Mouse (Mus musculus): ENCODE results near the gene P2ry10b. TPM values are rescaled to one million over a fixed set of nuclear protein-coding genes. Genes with fewer than 3 reads are reported as not detected.

The P2ry10b gene
- polyA plus RNA-seq, 1 experiment from 2014 or later: 0.24 TPM

- H3K4me3 ChIP-seq (ENCODE audit: low read depth, low read length): no peak overlapping the region
- no peak overlapping the region for H3K27ac ChIP-seq (replicated peaks; ENCODE audit: low read depth, low read length)
- DNase-seq (ENCODE audit: low spot score): no peak
- H3K27me3 ChIP-seq (ENCODE audit: control insufficient read depth, insufficient read depth, low read length): no peaks in the 10 kb centered on the region
- H3K36me3 ChIP-seq (replicated peaks; ENCODE audit: control insufficient read depth, insufficient read depth, low read depth, low read length): no peaks in the 10 kb centered on the region
- 80% methylated on average over 2 of the region's 2 CpGs for WGBS
- no peak overlapping the region for H3K9ac ChIP-seq (replicated peaks; ENCODE audit: low read length)
- H3K9me3 ChIP-seq (replicated peaks; ENCODE audit: control insufficient read depth, low read length): no peaks in the 10 kb centered on the region
- H3K4me2 ChIP-seq (ENCODE audit: low read depth, low read length): no peak overlapping the region
- ATAC-seq (replicated peaks; ENCODE audit: insufficient number of reproducible peaks, low FRiP score, low TSS enrichment, low read depth): no peak
- H3K4me1 ChIP-seq (ENCODE audit: control insufficient read depth, insufficient read depth, low read length): no peaks in the 10 kb centered on the region
These were observed 7.3 kb downstream of the P2ry10b start for GRCm38 (mm10) chrX:107156021-107156420.

GRCm38 (mm10) chrX:107160496-107160895, 11.8 kb downstream of the P2ry10b start:
- H3K27ac ChIP-seq (replicated peaks; ENCODE audit: low read depth, low read length): no peak overlapping the region

GRCm38 (mm10) chrX:107168281-107168680, 19.6 kb downstream of the P2ry10b start:
- H3K27ac ChIP-seq (replicated peaks; ENCODE audit: low read depth, low read length): no peak overlapping the region
- no peaks in the 10 kb centered on the region for H3K9me3 ChIP-seq (replicated peaks; ENCODE audit: control insufficient read depth, low read length)
- DNase-seq (ENCODE audit: low spot score) (peak; percentile 14), ATAC-seq (replicated peaks; ENCODE audit: insufficient number of reproducible peaks, low FRiP score, low TSS enrichment, low read depth) (no peak)
- no peaks in the 10 kb centered on the region for H3K36me3 ChIP-seq (replicated peaks; ENCODE audit: control insufficient read depth, insufficient read depth, low read depth, low read length)
- H3K27me3 ChIP-seq (ENCODE audit: control insufficient read depth, insufficient read depth, low read length): no peaks in the 10 kb centered on the region
- H3K4me1 ChIP-seq (ENCODE audit: control insufficient read depth, insufficient read depth, low read length): no peaks in the 10 kb centered on the region
- no peak overlapping the region for H3K4me2 ChIP-seq (ENCODE audit: low read depth, low read length)
- no peak overlapping the region for H3K9ac ChIP-seq (replicated peaks; ENCODE audit: low read length)
- no peak overlapping the region for H3K4me3 ChIP-seq (ENCODE audit: low read depth, low read length)
- 16% methylated on average over 1 of the region's 1 CpGs for WGBS

More at GRCm38 (mm10) chrX:107160496-107160895, 11.8 kb downstream of the P2ry10b start:
- no peak for DNase-seq (ENCODE audit: low spot score)
- no peak overlapping the region for H3K4me2 ChIP-seq (ENCODE audit: low read depth, low read length)
- no peak overlapping the region for H3K9ac ChIP-seq (replicated peaks; ENCODE audit: low read length)
- no peak overlapping the region for H3K4me3 ChIP-seq (ENCODE audit: low read depth, low read length)
- no peak for ATAC-seq (replicated peaks; ENCODE audit: insufficient number of reproducible peaks, low FRiP score, low TSS enrichment, low read depth)
- H3K4me1 ChIP-seq (ENCODE audit: control insufficient read depth, insufficient read depth, low read length): no peaks in the 10 kb centered on the region
- H3K9me3 ChIP-seq (replicated peaks; ENCODE audit: control insufficient read depth, low read length): no peaks in the 10 kb centered on the region
- no peaks in the 10 kb centered on the region for H3K36me3 ChIP-seq (replicated peaks; ENCODE audit: control insufficient read depth, insufficient read depth, low read depth, low read length)
- no peaks in the 10 kb centered on the region for H3K27me3 ChIP-seq (ENCODE audit: control insufficient read depth, insufficient read depth, low read length)

- Histone ChIP-seq H3K27me3 (ENCODE audit: control insufficient read depth, insufficient read depth, low read length) (no peaks in the 10 kb centered on the region), H3K4me3 (ENCODE audit: low read depth, low read length) (no peak overlapping the region), H3K4me1 (ENCODE audit: control insufficient read depth, insufficient read depth, low read length) (no peaks in the 10 kb centered on the region), H3K36me3 (replicated peaks; ENCODE audit: control insufficient read depth, insufficient read depth, low read depth, low read length) (no peaks in the 10 kb centered on the region), H3K9me3 (replicated peaks; ENCODE audit: control insufficient read depth, low read length) (no peaks in the 10 kb centered on the region), H3K9ac (replicated peaks; ENCODE audit: low read length) (no peak overlapping the region), H3K4me2 (ENCODE audit: low read depth, low read length) (no peak overlapping the region), H3K27ac (replicated peaks; ENCODE audit: low read depth, low read length) (no peak overlapping the region)
- ATAC-seq (replicated peaks; ENCODE audit: insufficient number of reproducible peaks, low FRiP score, low TSS enrichment, low read depth): no peak
- no peak for DNase-seq (ENCODE audit: low spot score)
These were observed 20.4 kb downstream of the P2ry10b start for GRCm38 (mm10) chrX:107169128-107169527.

GRCm38 (mm10) chrX:107178742-107179141, 30.0 kb downstream of the P2ry10b start:
- 71% methylated on average over 1 of the region's 1 CpGs for WGBS
- Histone ChIP-seq H3K27ac (replicated peaks; ENCODE audit: low read depth, low read length) (no peak overlapping the region), H3K36me3 (replicated peaks; ENCODE audit: control insufficient read depth, insufficient read depth, low read depth, low read length) (no peaks in the 10 kb centered on the region), H3K9me3 (replicated peaks; ENCODE audit: control insufficient read depth, low read length) (no peaks in the 10 kb centered on the region), H3K4me1 (ENCODE audit: control insufficient read depth, insufficient read depth, low read length) (no peaks in the 10 kb centered on the region), H3K4me3 (ENCODE audit: low read depth, low read length) (no peak overlapping the region), H3K9ac (replicated peaks; ENCODE audit: low read length) (no peak overlapping the region), H3K4me2 (ENCODE audit: low read depth, low read length) (no peak overlapping the region), H3K27me3 (ENCODE audit: control insufficient read depth, insufficient read depth, low read length) (no peaks in the 10 kb centered on the region)
- ATAC-seq (replicated peaks; ENCODE audit: insufficient number of reproducible peaks, low FRiP score, low TSS enrichment, low read depth) (no peak), DNase-seq (ENCODE audit: low spot score) (no peak)

- no peaks in the 10 kb centered on the region for H3K9me3 ChIP-seq (replicated peaks; ENCODE audit: control insufficient read depth, low read length)
- no peaks in the 10 kb centered on the region for H3K4me1 ChIP-seq (ENCODE audit: control insufficient read depth, insufficient read depth, low read length)
- H3K27me3 ChIP-seq (ENCODE audit: control insufficient read depth, insufficient read depth, low read length): no peaks in the 10 kb centered on the region
- no peak overlapping the region for H3K4me2 ChIP-seq (ENCODE audit: low read depth, low read length)
- WGBS: 86% methylated on average over 2 of the region's 2 CpGs
- DNase-seq (ENCODE audit: low spot score) (no peak), ATAC-seq (replicated peaks; ENCODE audit: insufficient number of reproducible peaks, low FRiP score, low TSS enrichment, low read depth) (no peak)
- H3K9ac ChIP-seq (replicated peaks; ENCODE audit: low read length): no peak overlapping the region
- H3K27ac ChIP-seq (replicated peaks; ENCODE audit: low read depth, low read length): no peak overlapping the region
- no peak overlapping the region for H3K4me3 ChIP-seq (ENCODE audit: low read depth, low read length)
- no peaks in the 10 kb centered on the region for H3K36me3 ChIP-seq (replicated peaks; ENCODE audit: control insufficient read depth, insufficient read depth, low read depth, low read length)
These were observed 68.9 kb downstream of the P2ry10b start for GRCm38 (mm10) chrX:107217577-107218090.

Other genes with a start within 250 kb of the P2ry10b start
- gene Lpar4, start 228.3 kb upstream of the P2ry10b start, polyA plus RNA-seq (2014; fragmentation: Nextera tagmentation; extraction: Ambion mirVana): 27.0 and 29.4 TPM in 2 replicates
- 0.07 TPM in 1 of 2 replicates, not detected in the other for gene P2ry10, start 60.4 kb upstream of the P2ry10b start, polyA plus RNA-seq (2014; fragmentation: Nextera tagmentation; extraction: Ambion mirVana)
- gene Gpr174, start 107.0 kb downstream of the P2ry10b start, polyA plus RNA-seq (2014; fragmentation: Nextera tagmentation; extraction: Ambion mirVana): 0.17 TPM in 1 of 2 replicates, not detected in the other

All from embryonic facial prominence, embryonic 11.5 days (tissue).